ENCODE assay signal across 14 mouse cellular contexts in the genomic region with DNA sequence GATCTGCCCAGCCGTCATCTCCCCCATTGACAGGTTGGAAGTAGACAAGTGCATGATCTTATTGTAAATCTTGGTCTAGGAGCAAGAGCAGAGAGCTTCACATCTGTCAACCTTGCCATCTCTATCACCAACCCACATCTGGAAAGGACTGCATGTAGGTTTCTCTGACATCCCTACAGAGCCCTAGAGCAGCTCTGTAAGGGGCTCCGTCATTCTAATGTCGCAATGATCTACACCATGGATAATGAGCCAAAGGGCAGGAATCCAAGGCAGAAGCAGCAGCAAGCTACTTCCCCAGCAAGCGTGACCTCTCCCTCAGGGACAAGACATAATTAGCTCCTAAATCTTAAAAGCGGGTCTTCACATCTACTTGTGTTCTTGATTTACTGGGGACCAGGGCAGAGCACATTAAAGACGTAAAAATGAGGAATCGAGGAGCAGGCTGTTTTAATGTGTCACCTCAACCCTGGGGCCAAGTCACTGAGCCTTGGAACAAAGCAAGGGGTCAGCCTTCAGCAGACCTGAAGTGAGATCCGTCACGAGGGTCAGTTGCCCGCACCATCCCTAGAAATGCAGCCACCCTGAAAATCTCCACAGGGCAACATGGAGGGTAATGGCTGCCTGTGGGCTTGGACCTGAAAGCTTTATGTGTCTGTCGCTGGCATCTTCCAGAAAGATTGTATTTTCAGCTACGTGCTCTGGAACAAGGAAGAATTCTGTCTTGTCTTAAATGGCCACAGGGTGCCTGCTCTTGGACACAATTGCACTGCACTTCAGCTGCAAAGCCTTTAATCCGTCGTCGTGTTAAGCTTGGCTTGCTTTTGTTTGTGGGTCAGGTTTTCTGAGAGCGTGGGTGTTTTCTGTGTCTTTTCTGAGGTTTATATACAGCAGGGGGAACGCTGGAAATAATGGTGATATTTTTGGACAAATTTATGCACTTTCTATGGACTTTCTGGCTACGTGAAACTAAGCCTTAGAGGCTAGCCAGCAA. TPM values are rescaled to one million over a fixed set of nuclear protein-coding genes. Genes with fewer than 3 reads are reported as not detected.
A peak's percentile ranks its signal among the peaks of the same experiment; 100 is the strongest.
DNase-seq lines count a peak whose midpoint lies in the region; ATAC-seq and TF ChIP-seq lines count a peak whose summit lies in the region.
"Had no signal": no experiment of that assay in that cellular context is flagged by ENCODE, and none has a peak within 500 bp of the region (broad histone marks: within the 10 kb centered on the region; RNA-seq: fewer than 3 reads in every experiment).

No protein-coding gene starts in this region.

- H3K4me3 ChIP-seq in forebrain, embryonic 14.5 days (ENCODE audit: low read depth, low read length) = no peak overlapping the region
- H3K4me3 ChIP-seq in forebrain, embryonic 11.5 days (ENCODE audit: low read depth, low read length) = no peak overlapping the region
- H3K4me3 ChIP-seq in kidney, adult 2 months (ENCODE audit: insufficient read depth, low read depth, low read length) = no peak overlapping the region
- no peak overlapping the region for H3K4me3 ChIP-seq in hindbrain, embryonic 15.5 days
- H3K4me3 ChIP-seq in neural tube, embryonic 13.5 days = no peak overlapping the region
- no peak overlapping the region for H3K4me3 ChIP-seq in thymus, adult 2 months (ENCODE audit: control insufficient read depth, insufficient read depth, low read length)
- H3K4me3 ChIP-seq: gastrocnemius, adult 2 months; heart, embryonic 10.5 days; layer of hippocampus, adult 2 months; liver, embryonic 12.5 days had no signal

- no peak overlapping the region for H3K4me2 ChIP-seq in forebrain, embryonic 14.5 days (ENCODE audit: low read length)
- no peak overlapping the region for H3K4me2 ChIP-seq in forebrain, embryonic 11.5 days (ENCODE audit: low read depth, low read length, severe bottlenecking)
- no peak overlapping the region for H3K4me2 ChIP-seq in hindbrain, embryonic 15.5 days
- no peak overlapping the region for H3K4me2 ChIP-seq in neural tube, embryonic 13.5 days
- H3K4me2 ChIP-seq: liver, embryonic 12.5 days had no signal

- H3K27ac ChIP-seq in forebrain, embryonic 14.5 days (ENCODE audit: low read depth, low read length) = no peak overlapping the region
- no peak overlapping the region for H3K27ac ChIP-seq in forebrain, embryonic 11.5 days (ENCODE audit: low read depth, low read length)
- H3K27ac ChIP-seq in kidney, adult 2 months (ENCODE audit: insufficient read depth, low read depth, low read length) = no peak overlapping the region
- peak overlapping the region; percentile 4; the same call in 1 of the 2 replicates for H3K27ac ChIP-seq in hindbrain, embryonic 15.5 days (replicated peaks)
- H3K27ac ChIP-seq in neural tube, embryonic 13.5 days (replicated peaks) = 0 out of 2 replicates have a peak overlapping the region, but pooled peaks have one; percentile 43
- no peak overlapping the region for H3K27ac ChIP-seq in thymus, adult 2 months (ENCODE audit: control insufficient read depth, insufficient read depth, low read length)
- H3K27ac ChIP-seq: gastrocnemius, adult 2 months; heart, embryonic 10.5 days; layer of hippocampus, adult 2 months; liver, embryonic 12.5 days had no signal

- ATAC-seq in forebrain, embryonic 14.5 days = no peak
- no peak for ATAC-seq in forebrain, embryonic 11.5 days (replicated peaks; ENCODE audit: low FRiP score)
- ATAC-seq in hindbrain, embryonic 15.5 days (ENCODE audit: low FRiP score, low read depth) = no peak
- ATAC-seq in neural tube, embryonic 13.5 days (ENCODE audit: low read depth) = peak; percentile 27; the same call in 1 of the 2 replicates
- ATAC-seq: liver, embryonic 12.5 days; lung, postnatal 0 days had no signal

- no peak overlapping the region for H3K9ac ChIP-seq in forebrain, embryonic 14.5 days (ENCODE audit: low read length)
- no peak overlapping the region for H3K9ac ChIP-seq in forebrain, embryonic 11.5 days (ENCODE audit: low read length)
- H3K9ac ChIP-seq in hindbrain, embryonic 15.5 days = no peak overlapping the region
- no peak overlapping the region for H3K9ac ChIP-seq in neural tube, embryonic 13.5 days
- H3K9ac ChIP-seq: liver, embryonic 12.5 days had no signal

- H3K9me3 ChIP-seq in forebrain, embryonic 14.5 days (replicated peaks; ENCODE audit: control insufficient read depth, low read length) = no peaks in the 10 kb centered on the region
- H3K9me3 ChIP-seq in forebrain, embryonic 11.5 days (ENCODE audit: control insufficient read depth, low read length) = no peaks in the 10 kb centered on the region
- no peaks in the 10 kb centered on the region for H3K9me3 ChIP-seq in hindbrain, embryonic 15.5 days
- no peaks in the 10 kb centered on the region for H3K9me3 ChIP-seq in neural tube, embryonic 13.5 days
- H3K9me3 ChIP-seq: heart, embryonic 10.5 days; liver, embryonic 12.5 days had no signal

- no peak for TF ChIP-seq CTCF in kidney, adult 2 months (conservative IDR thresholded peaks at IDR 0.05; ENCODE audit: insufficient read depth, insufficient read length, low read depth, low read length)
- TF ChIP-seq CTCF in thymus, adult 2 months (IDR thresholded peaks at IDR 0.05; ENCODE audit: borderline replicate concordance, control insufficient read depth, extremely low read depth, insufficient read depth, low read length, poor library complexity) = no peak

- no peaks in the 10 kb centered on the region for H3K36me3 ChIP-seq in forebrain, embryonic 14.5 days (ENCODE audit: control insufficient read depth, insufficient read depth, low read length)
- no peaks in the 10 kb centered on the region for H3K36me3 ChIP-seq in forebrain, embryonic 11.5 days (ENCODE audit: control insufficient read depth, insufficient read depth, low read length)
- H3K36me3 ChIP-seq in kidney, adult 2 months (ENCODE audit: control insufficient read depth, insufficient read depth, low read length) = no peaks in the 10 kb centered on the region
- no peaks in the 10 kb centered on the region for H3K36me3 ChIP-seq in hindbrain, embryonic 15.5 days
- no peaks in the 10 kb centered on the region for H3K36me3 ChIP-seq in neural tube, embryonic 13.5 days
- no peaks in the 10 kb centered on the region for H3K36me3 ChIP-seq in thymus, adult 2 months (ENCODE audit: control insufficient read depth, insufficient read depth, low read length)
- H3K36me3 ChIP-seq: heart, embryonic 10.5 days; liver, embryonic 12.5 days had no signal

- H3K27me3 ChIP-seq in forebrain, embryonic 14.5 days (replicated peaks; ENCODE audit: control insufficient read depth, insufficient read depth, low read length) = no peaks in the 10 kb centered on the region
- no peaks in the 10 kb centered on the region for H3K27me3 ChIP-seq in forebrain, embryonic 11.5 days (ENCODE audit: control insufficient read depth, insufficient read depth, low read length)
- no peaks in the 10 kb centered on the region for H3K27me3 ChIP-seq in kidney, adult 2 months (replicated peaks; ENCODE audit: control insufficient read depth, insufficient read depth, low read length)
- no peaks in the 10 kb centered on the region for H3K27me3 ChIP-seq in hindbrain, embryonic 15.5 days
- no peaks in the 10 kb centered on the region for H3K27me3 ChIP-seq in neural tube, embryonic 13.5 days
- H3K27me3 ChIP-seq in thymus, adult 2 months (ENCODE audit: control insufficient read depth, insufficient read depth, low read length) = no peaks in the 10 kb centered on the region
- H3K27me3 ChIP-seq: liver, embryonic 12.5 days had no signal

- TF ChIP-seq POLR2A in kidney, adult 2 months (IDR thresholded peaks at IDR 0.05; ENCODE audit: low read depth, low read length) = no peak
- TF ChIP-seq POLR2A in thymus, adult 2 months (IDR thresholded peaks at IDR 0.05; ENCODE audit: control insufficient read depth, extremely low read depth, insufficient read depth, low read length, poor library complexity) = no peak

- WGBS in forebrain, embryonic 14.5 days = 29% methylated on average over 18 of the region's 18 CpGs
- 28% methylated on average over 18 of the region's 18 CpGs for WGBS in forebrain, embryonic 11.5 days
- 24% methylated on average over 18 of the region's 18 CpGs for WGBS in kidney, adult 2 months
- 33% methylated on average over 18 of the region's 18 CpGs for WGBS in hindbrain, embryonic 15.5 days
- WGBS in neural tube, embryonic 13.5 days = 20% methylated on average over 18 of the region's 18 CpGs
- WGBS in thymus, adult 2 months = 85% methylated on average over 18 of the region's 18 CpGs

- DNase-seq in forebrain, embryonic 14.5 days (ENCODE audit: low spot score) = peak; percentile 28
- DNase-seq in forebrain, embryonic 11.5 days (ENCODE audit: low spot score) = no peak
- peak; percentile 41 for DNase-seq in kidney, postnatal 14 days
- DNase-seq in kidney, adult 2 months = no peak
- no peak for DNase-seq in right cerebral cortex, adult 18-20 months
- no peak for DNase-seq in thymus, adult 2 months
- DNase-seq: adrenal gland, adult 8-10 months; gastrocnemius, adult 2 months had no signal

- H3K4me1 ChIP-seq in forebrain, embryonic 14.5 days (ENCODE audit: control insufficient read depth, insufficient read depth, low read length) = peaks cover 16% of the 10 kb centered on the region
- no peaks in the 10 kb centered on the region; the same call in 1 of the 2 replicates for H3K4me1 ChIP-seq in forebrain, embryonic 11.5 days (replicated peaks; ENCODE audit: control insufficient read depth, insufficient read depth, low read length)
- no peaks in the 10 kb centered on the region for H3K4me1 ChIP-seq in kidney, adult 2 months (ENCODE audit: control insufficient read depth, insufficient read depth, low read length)
- peaks cover 13% of the 10 kb centered on the region for H3K4me1 ChIP-seq in hindbrain, embryonic 15.5 days (replicated peaks)
- H3K4me1 ChIP-seq in neural tube, embryonic 13.5 days (replicated peaks) = peaks cover 34% of the 10 kb centered on the region
- no peaks in the 10 kb centered on the region for H3K4me1 ChIP-seq in thymus, adult 2 months (replicated peaks; ENCODE audit: control insufficient read depth, insufficient read depth, low read length)
- H3K4me1 ChIP-seq: heart, embryonic 10.5 days; liver, embryonic 12.5 days had no signal

RNA-seq across cellular contexts. Expression of a gene that starts 25.0 kb away (rescaled TPM):
- 14.1 and 18.8 TPM in 2 replicates for polyA plus RNA-seq in forebrain, embryonic 14.5 days (2014; fragmentation: Nextera tagmentation; extraction: Ambion mirVana)
- 0.55 and 0.79 TPM in 2 replicates for polyA plus RNA-seq in forebrain, embryonic 11.5 days (2014; fragmentation: Nextera tagmentation; extraction: Ambion mirVana)
- polyA plus RNA-seq in kidney, adult 2 months (2012; rRNA removed) = 0.30 and 0.64 TPM in 2 replicates
- polyA plus RNA-seq in hindbrain, embryonic 15.5 days (2015; fragmentation: Nextera tagmentation; extraction: Ambion mirVana) = 6.9 and 11.4 TPM in 2 replicates
- polyA plus RNA-seq in neural tube, embryonic 13.5 days (2015; fragmentation: Nextera tagmentation; extraction: Ambion mirVana) = 6.3 and 8.8 TPM in 2 replicates
- 2.6 and 4.1 TPM in 2 replicates for polyA plus RNA-seq in thymus, adult 2 months (2012; rRNA removed)

RNA-seq across cellular contexts. Expression of a gene that starts 54.2 kb away (rescaled TPM):
- 2.7 and 3.0 TPM in 2 replicates for polyA plus RNA-seq in forebrain, embryonic 14.5 days (2014; fragmentation: Nextera tagmentation; extraction: Ambion mirVana)
- 0.20 and 0.48 TPM in 2 replicates for polyA plus RNA-seq in forebrain, embryonic 11.5 days (2014; fragmentation: Nextera tagmentation; extraction: Ambion mirVana)
- polyA plus RNA-seq in kidney, adult 2 months (2012; rRNA removed) = 0.90 and 1.7 TPM in 2 replicates
- 2.5 and 3.3 TPM in 2 replicates for polyA plus RNA-seq in hindbrain, embryonic 15.5 days (2015; fragmentation: Nextera tagmentation; extraction: Ambion mirVana)
- 1.1 and 1.7 TPM in 2 replicates for polyA plus RNA-seq in neural tube, embryonic 13.5 days (2015; fragmentation: Nextera tagmentation; extraction: Ambion mirVana)
- polyA plus RNA-seq in thymus, adult 2 months (2012; rRNA removed) = 3.1 and 12.6 TPM in 2 replicates
- polyA plus RNA-seq: liver, embryonic 12.5 days had no signal

Comparison
In these comparisons a context has a peak if more than half of its experiments do, and no peak if none do; other contexts are left out.
1. DNase-seq: peak in forebrain, embryonic 14.5 days (single experiment) and kidney, postnatal 14 days (single experiment); none in forebrain, embryonic 11.5 days (single experiment), kidney, adult 2 months (single experiment), right cerebral cortex, adult 18-20 months (single experiment) and thymus, adult 2 months (single experiment).
2. H3K27ac ChIP-seq: peak in hindbrain, embryonic 15.5 days (single experiment) and neural tube, embryonic 13.5 days (single experiment); none in forebrain, embryonic 14.5 days (single experiment), forebrain, embryonic 11.5 days (single experiment), kidney, adult 2 months (single experiment) and thymus, adult 2 months (single experiment).